Mouse (Mus musculus) ES-E14 (cell line): Measurements from ENCODE around the gene Ptprr. TPM values are rescaled to one million over a fixed set of nuclear protein-coding genes. Genes with fewer than 3 reads are reported as not detected.

Experiments
- DNase-seq: peaks from one replicate; pipeline ENCODE4 v3.0.0-alpha.2; 2013; ENCODE audit warnings: low read depth, low spot score
- H3K27ac ChIP-seq: 2 replicates; pipeline ENCODE4 v1.5.1; 2012; ENCODE audit warnings: low read depth, mild to moderate bottlenecking, low read length, moderate library complexity, mixed read lengths; ENCODE audit not compliant: poor library complexity, insufficient read depth, severe bottlenecking
- H3K36me3 ChIP-seq: 2 replicates; pipeline ENCODE4 v1.6.1; 2012; ENCODE audit warnings: mild to moderate bottlenecking, low read length, moderate library complexity, mixed read lengths; ENCODE audit not compliant: control insufficient read depth, poor library complexity, insufficient read depth, severe bottlenecking
- H3K4me1 ChIP-seq, 2 experiments: fragments of 150-350 bp in 1 of 2; sonication (generic) in 1 of 2; 2 replicates each; pipeline ENCODE4 v1.6.1; 2012; ENCODE audit warnings: low read length in 2 of 2, mild to moderate bottlenecking in 1 of 2, mixed read lengths in 1 of 2; ENCODE audit not compliant: control insufficient read depth in 2 of 2, insufficient read depth in 2 of 2, poor library complexity in 1 of 2
- H3K4me3 ChIP-seq, 2 experiments: fragments of 150-350 bp in 1 of 2; sonication (generic) in 1 of 2; 2 replicates each; pipeline ENCODE4 v1.5.1; 2012; ENCODE audit warnings: low read length in 2 of 2, low read depth in 1 of 2, mild to moderate bottlenecking in 1 of 2, mixed read lengths in 1 of 2; ENCODE audit not compliant: insufficient read depth in 1 of 2, poor library complexity in 1 of 2, severe bottlenecking in 1 of 2
- H3K9ac ChIP-seq: 2 replicates; pipeline ENCODE4 v1.6.1; 2012; ENCODE audit warnings: low read depth, mild to moderate bottlenecking, low read length, mixed read lengths; ENCODE audit not compliant: poor library complexity, insufficient read depth, severe bottlenecking
- H3K9me3 ChIP-seq: fragments of 150-350 bp; sonication (generic); 2 replicates; pipeline ENCODE4 v1.6.1; 2012; ENCODE audit warnings: low read depth, mild to moderate bottlenecking, low read length; ENCODE audit not compliant: control insufficient read depth, insufficient read depth
- CHD2 ChIP-seq: IDR thresholded peaks from 2 replicates; pipeline ENCODE4 v1.6.1; 2014; ENCODE audit warnings: mild to moderate bottlenecking, low read depth, low read length, inconsistent platforms
- HCFC1 ChIP-seq: IDR thresholded peaks from 2 replicates; pipeline ENCODE4 v1.6.1; 2012; ENCODE audit warnings: low read length, inconsistent platforms, borderline replicate concordance; ENCODE audit not compliant: insufficient read depth
- MAFK ChIP-seq: IDR thresholded peaks from 2 replicates; pipeline ENCODE4 v1.6.1; 2014; ENCODE audit warnings: mild to moderate bottlenecking, low read depth, low read length, inconsistent platforms; ENCODE audit not compliant: insufficient read depth
- ZC3H11A ChIP-seq: IDR thresholded peaks from 2 replicates; pipeline ENCODE4 v1.6.1; 2012; ENCODE audit warnings: low read depth, mild to moderate bottlenecking, inconsistent platforms, low read length, borderline replicate concordance
- ZNF384 ChIP-seq: IDR thresholded peaks from 2 replicates; pipeline ENCODE4 v1.6.1; 2012; ENCODE audit warnings: low read depth, low read length, inconsistent platforms
- in situ Hi-C, 2 experiments: fragments of 600-800 bp; cut with MboI; formaldehyde crosslinking; loops; one replicate each; pipeline ENCODE4 v1.15.1; 2025; ENCODE audit warnings: low sequenced_read_pairs in 2 of 2, inconsistent platforms in 1 of 2; ENCODE audit not compliant: unreplicated experiment in 2 of 2
- total RNA-seq: library from RNA; depleted of rRNA; stranded (reverse); fragments of 300-350 nt; gene quantifications from 2 replicates; pipeline ENCODE4 v1.2.3, GENCODE M21; 2012

Gene Ptprr
- total RNA-seq, 1 experiment, result 0.13 TPM

- Histone ChIP-seq H3K4me3 (no peak overlapping the region), H3K27ac (no peak overlapping the region), H3K9me3 (no peaks in the 10 kb centered on the region), H3K4me1 (no peaks in the 10 kb centered on the region), H3K36me3 (no peaks in the 10 kb centered on the region), H3K9ac (no peak overlapping the region)
- no peak for TF ChIP-seq ZNF384
- in situ Hi-C loops, result no loop called here
- no peak for DNase-seq
Measured at GRCm38 (mm10) chr10:116181235-116181634, 163.2 kb downstream of the Ptprr start.

DNA sequence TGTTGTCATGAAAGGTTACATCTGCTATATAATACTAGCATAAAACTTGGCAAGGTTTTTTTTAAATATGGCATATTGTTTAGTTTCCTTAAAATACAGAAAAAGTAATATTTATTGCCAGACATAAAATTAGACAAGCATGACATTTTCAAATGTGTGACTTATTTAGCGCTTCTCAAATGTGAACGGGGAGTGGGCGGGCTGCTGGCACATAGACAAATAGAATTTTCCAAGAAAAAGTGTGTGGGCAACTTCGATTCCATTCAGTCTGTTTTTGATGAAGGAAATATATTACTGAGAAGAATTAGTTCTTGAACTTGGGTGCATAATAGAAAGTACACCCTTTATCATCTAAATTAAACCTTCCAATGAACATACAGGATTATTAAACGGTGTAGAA lies 164.2 kb downstream of the Ptprr start:
- H3K4me1 ChIP-seq, result no peaks in the 10 kb centered on the region
- no peak overlapping the region for H3K27ac ChIP-seq
- H3K9me3 ChIP-seq, result no peaks in the 10 kb centered on the region
- H3K36me3 ChIP-seq, result no peaks in the 10 kb centered on the region
- TF ChIP-seq CHD2 (no peak), HCFC1 (no peak), ZC3H11A (no peak), MAFK (no peak), ZNF384 (no peak)
- no peak overlapping the region for H3K9ac ChIP-seq
- no peak for DNase-seq
- in situ Hi-C loops, result no loop called here
- no peak overlapping the region for H3K4me3 ChIP-seq

- DNase-seq, result no peak
- TF ChIP-seq CHD2, result no peak
- no peak for TF ChIP-seq MAFK
- no peak for TF ChIP-seq ZC3H11A
- no peak for TF ChIP-seq ZNF384
- TF ChIP-seq HCFC1, result no peak
- H3K36me3 ChIP-seq, result no peaks in the 10 kb centered on the region
- no peak overlapping the region for H3K9ac ChIP-seq
- in situ Hi-C loops, result no loop called here
- H3K9me3 ChIP-seq, result no peaks in the 10 kb centered on the region
- no peak overlapping the region for H3K27ac ChIP-seq
- H3K4me3 ChIP-seq, result no peak overlapping the region
- no peaks in the 10 kb centered on the region for H3K4me1 ChIP-seq
Measured at GRCm38 (mm10) chr10:116183258-116183657, 165.2 kb downstream of the Ptprr start.

DNA sequence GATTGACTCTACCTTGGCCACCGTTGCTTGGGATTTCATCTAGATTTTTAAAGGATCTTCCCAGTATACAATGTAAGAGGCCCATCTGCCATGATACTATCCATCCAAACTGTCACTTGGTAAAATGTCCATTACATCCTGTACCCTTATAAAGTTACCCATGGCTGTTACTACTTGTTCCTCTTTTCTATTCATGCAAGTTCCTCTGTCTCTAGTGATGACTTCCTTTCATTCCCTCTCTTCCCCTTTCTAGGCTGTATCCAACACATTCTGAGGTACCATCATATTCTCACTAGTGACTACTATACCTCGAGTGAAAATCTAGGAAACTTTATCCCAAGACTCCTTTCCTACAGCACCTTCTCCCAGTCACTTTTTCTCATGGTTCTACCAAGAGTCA lies 173.7 kb downstream of the Ptprr start:
- Histone ChIP-seq H3K27ac (no peak overlapping the region), H3K4me1 (no peaks in the 10 kb centered on the region), H3K36me3 (no peaks in the 10 kb centered on the region), H3K9me3 (no peaks in the 10 kb centered on the region), H3K4me3 (no peak overlapping the region), H3K9ac (no peak overlapping the region)
- in situ Hi-C loops, result no loop called here
- TF ChIP-seq ZC3H11A, result no peak
- TF ChIP-seq ZNF384, result no peak
- TF ChIP-seq CHD2, result no peak
- TF ChIP-seq HCFC1, result no peak
- TF ChIP-seq MAFK, result no peak
- no peak for DNase-seq

- Histone ChIP-seq H3K9ac (no peak overlapping the region), H3K27ac (no peak overlapping the region), H3K4me3 (no peak overlapping the region), H3K9me3 (no peaks in the 10 kb centered on the region), H3K36me3 (no peaks in the 10 kb centered on the region), H3K4me1 (no peaks in the 10 kb centered on the region)
- in situ Hi-C loops, result no loop called here
- TF ChIP-seq ZC3H11A, result no peak
- TF ChIP-seq MAFK, result no peak
- TF ChIP-seq HCFC1, result no peak
- no peak for TF ChIP-seq CHD2
- no peak for TF ChIP-seq ZNF384
- DNase-seq, result no peak
Measured at GRCm38 (mm10) chr10:116192293-116192692, 174.3 kb downstream of the Ptprr start.
